Mouse (Mus musculus) lung, postnatal 0 days (tissue): Measurements from ENCODE around the gene C130026I21Rik.
"Not testable (repeated sequence)": the region's sequence is repeated elsewhere in the genome, so short reads cannot be mapped to it uniquely, and the experiment has no call there.

ENCODE experiments used
- CTCF ChIP-seq: IDR thresholded peaks from 2 replicates; pipeline ENCODE4 v1.5.1; 2016; ENCODE audit warnings: antibody characterized with exemption, mild to moderate bottlenecking
- EP300 ChIP-seq: IDR thresholded peaks from 2 replicates; pipeline ENCODE4 v1.6.1; 2016; ENCODE audit warnings: antibody characterized with exemption, mild to moderate bottlenecking, control low read depth

- not testable (repeated sequence) for TF ChIP-seq CTCF, EP300
Measured at GRCm38 (mm10) chr1:85276421-85276820, 6.1 kb upstream of the C130026I21Rik start.
